Mouse (Mus musculus) heart, embryonic 11.5 days (tissue): ENCODE data around the gene Actn4. TPM values are rescaled to one million over a fixed set of nuclear protein-coding genes. Genes with fewer than 3 reads are reported as not detected.

Experiments used
- ATAC-seq: fragments of 200-750 bp; cut with Nextera tagmentation; replicated peaks from 2 replicates; pipeline ENCODE4 v1.8.0; 2017; ENCODE audit warnings: moderate library complexity; ENCODE audit not compliant: insufficient number of reproducible peaks, low FRiP score, low TSS enrichment
- H3K27ac ChIP-seq: fragments of 300-500 bp; sonication (generic); 2 replicates; pipeline ENCODE4 v1.5.1; 2014; ENCODE audit warnings: mild to moderate bottlenecking, low read depth, low read length
- H3K27me3 ChIP-seq: fragments of 300-500 bp; sonication (generic); 2 replicates; pipeline ENCODE4 v1.6.1; 2014; ENCODE audit warnings: mild to moderate bottlenecking, low read length, mixed read lengths; ENCODE audit not compliant: control insufficient read depth, insufficient read depth
- H3K36me3 ChIP-seq: fragments of 300-500 bp; sonication (generic); 2 replicates; pipeline ENCODE4 v1.6.1; 2014; ENCODE audit warnings: mild to moderate bottlenecking, low read length, moderate library complexity, mixed read lengths; ENCODE audit not compliant: control insufficient read depth, insufficient read depth
- H3K4me1 ChIP-seq: fragments of 300-500 bp; sonication (generic); 2 replicates; pipeline ENCODE4 v1.6.1; 2014; ENCODE audit warnings: low read length; ENCODE audit not compliant: control insufficient read depth, insufficient read depth
- H3K4me2 ChIP-seq: fragments of 300-500 bp; sonication (generic); 2 replicates; pipeline ENCODE4 v1.6.1; 2014; ENCODE audit warnings: mild to moderate bottlenecking, moderate library complexity
- H3K4me3 ChIP-seq: fragments of 300-500 bp; sonication (generic); 2 replicates; pipeline ENCODE4 v1.5.1; 2014; ENCODE audit warnings: low read depth, low read length
- H3K9ac ChIP-seq: fragments of 300-500 bp; sonication (generic); 2 replicates; pipeline ENCODE4 v1.6.1; 2014; ENCODE audit warnings: mild to moderate bottlenecking, low read depth, low read length, moderate library complexity
- H3K9me3 ChIP-seq: fragments of 300-500 bp; sonication (generic); replicated peaks from 2 replicates; pipeline ENCODE4 v1.6.1; 2016; ENCODE audit warnings: low read length; ENCODE audit not compliant: control insufficient read depth
- WGBS: fragments of 180-500 bp; shearing (Covaris S2); extraction: QIAGEN DNeasy Blood & Tissue Kit; methylation state at CpG from one replicate; pipeline ENCODE4 v1.1.7; 2014; ENCODE audit not compliant: insufficient replicate concordance; 5-methylcytosine and 5-hydroxymethylcytosine counted together
- polyA plus RNA-seq: library from polyadenylated mRNA; unstranded; fragments of >200 nt; fragmentation: Nextera tagmentation; extraction: Ambion mirVana; gene quantifications from 2 replicates; pipeline ENCODE4 v1.2.1, GENCODE M21; 2014

The Actn4 gene
- polyA plus RNA-seq, 1 experiment from 2014 or later = 227 TPM

DNA sequence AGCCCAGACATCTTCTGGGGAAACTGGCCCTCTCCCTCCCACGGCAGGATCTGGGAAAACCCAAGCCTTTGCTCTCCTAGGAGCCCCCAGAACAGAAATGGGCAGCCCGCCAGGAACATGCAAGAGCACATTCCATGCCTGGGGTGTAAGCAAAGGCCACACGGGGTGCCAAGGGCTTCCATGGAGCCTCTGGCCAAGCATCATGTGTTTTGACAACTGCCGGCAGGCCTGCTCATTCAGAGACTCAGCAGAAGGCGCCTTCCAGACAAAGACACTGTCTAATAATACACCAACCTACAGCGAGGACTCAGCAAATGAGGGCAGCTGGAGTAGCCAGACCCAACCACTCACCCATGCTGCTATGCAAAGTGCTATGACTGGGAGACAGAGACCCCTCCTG lies 42.3 kb downstream of the Actn4 start:
- peak; percentile 65 for ATAC-seq
- no peak overlapping the region for H3K9ac ChIP-seq
- peaks cover 74% of the 10 kb centered on the region for H3K4me1 ChIP-seq
- no peaks in the 10 kb centered on the region for H3K9me3 ChIP-seq
- H3K36me3 ChIP-seq = peaks cover 27% of the 10 kb centered on the region
- H3K4me2 ChIP-seq = peak overlapping the region; percentile 27
- 16% methylated on average over 6 of the region's 6 CpGs for WGBS
- peak overlapping the region; percentile 99 for H3K27ac ChIP-seq
- H3K4me3 ChIP-seq = no peak overlapping the region
- H3K27me3 ChIP-seq = no peaks in the 10 kb centered on the region

DNA sequence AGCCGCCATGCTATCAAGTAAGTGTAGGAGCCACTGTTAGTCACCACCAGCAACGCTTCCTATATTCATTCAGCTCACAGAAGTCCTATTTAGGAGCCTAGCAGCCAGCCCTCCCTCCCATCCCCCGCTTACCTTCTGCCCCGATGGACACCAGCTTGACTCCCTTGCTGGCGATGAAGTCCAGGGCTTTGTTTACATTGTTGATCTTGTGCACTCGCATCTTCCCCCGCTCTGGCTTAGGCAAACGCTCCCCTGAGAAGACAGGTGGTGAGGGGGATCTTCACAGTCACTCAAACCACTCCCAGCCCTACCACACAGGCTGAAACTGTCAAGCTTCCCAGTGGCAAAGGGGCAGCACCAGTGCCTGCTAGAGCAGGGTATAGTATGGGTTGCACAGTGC lies 43.6 kb downstream of the Actn4 start:
- no peak overlapping the region for H3K27ac ChIP-seq
- H3K9ac ChIP-seq = no peak overlapping the region
- H3K36me3 ChIP-seq = peaks cover 36% of the 10 kb centered on the region
- H3K9me3 ChIP-seq = no peaks in the 10 kb centered on the region
- no peak overlapping the region for H3K4me3 ChIP-seq
- no peaks in the 10 kb centered on the region for H3K27me3 ChIP-seq
- H3K4me1 ChIP-seq = peaks cover 64% of the 10 kb centered on the region
- no peak for ATAC-seq
- WGBS = 66% methylated on average over 8 of the region's 8 CpGs
- H3K4me2 ChIP-seq = no peak overlapping the region

DNA sequence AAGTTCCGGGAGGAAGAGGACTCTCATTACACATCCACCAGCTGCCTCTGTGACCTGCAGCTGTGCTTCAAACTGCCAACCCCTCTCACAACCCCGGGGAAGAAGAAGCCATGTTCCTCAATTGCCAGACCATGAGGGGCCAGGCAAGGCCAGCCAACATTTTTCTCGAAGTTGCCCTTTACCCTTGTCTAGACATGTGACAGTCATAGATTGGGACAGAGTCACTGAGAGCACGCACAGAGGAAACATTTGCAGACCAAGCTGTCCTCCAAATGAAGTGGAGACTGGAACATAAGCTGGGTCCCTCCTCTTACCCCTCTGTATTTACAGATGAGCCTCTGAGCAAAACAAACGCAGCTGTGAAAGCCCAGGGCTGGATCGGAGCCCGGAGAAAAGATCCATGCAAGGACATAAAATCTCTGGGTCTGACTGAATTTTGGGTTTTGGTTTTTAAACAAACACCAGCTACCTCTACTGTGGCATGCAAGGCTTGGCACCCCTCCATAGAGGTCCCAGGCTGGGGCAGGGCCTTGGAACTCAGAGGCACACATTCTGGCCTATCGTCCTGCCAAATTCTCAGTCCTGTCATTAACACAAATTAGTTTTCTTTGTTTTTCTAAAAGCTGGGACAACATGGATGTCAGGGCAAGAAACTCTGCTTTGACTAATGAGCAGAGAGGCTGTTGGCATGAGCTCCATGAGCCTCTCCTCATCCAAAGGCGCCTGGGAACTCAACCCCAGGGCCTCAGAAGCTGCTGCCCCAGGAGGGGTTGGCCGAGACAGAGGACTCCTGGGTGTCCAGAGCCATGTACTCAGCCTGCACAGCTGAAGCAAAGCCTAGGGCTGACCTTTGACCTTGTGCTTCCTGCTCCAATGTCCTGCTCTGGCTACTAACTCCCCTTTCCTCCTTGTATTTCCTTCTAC lies 44.4 kb downstream of the Actn4 start:
- no peak for ATAC-seq
- H3K4me1 ChIP-seq = peaks cover 57% of the 10 kb centered on the region
- H3K36me3 ChIP-seq = peaks cover 44% of the 10 kb centered on the region
- H3K27ac ChIP-seq = peak overlapping the region; percentile 24; the same call in 1 of the 2 replicates
- H3K9me3 ChIP-seq = no peaks in the 10 kb centered on the region
- H3K27me3 ChIP-seq = no peaks in the 10 kb centered on the region
- no peak overlapping the region for H3K9ac ChIP-seq
- H3K4me2 ChIP-seq = no peak overlapping the region
- H3K4me3 ChIP-seq = no peak overlapping the region
- 72% methylated on average over 10 of the region's 10 CpGs for WGBS

DNA sequence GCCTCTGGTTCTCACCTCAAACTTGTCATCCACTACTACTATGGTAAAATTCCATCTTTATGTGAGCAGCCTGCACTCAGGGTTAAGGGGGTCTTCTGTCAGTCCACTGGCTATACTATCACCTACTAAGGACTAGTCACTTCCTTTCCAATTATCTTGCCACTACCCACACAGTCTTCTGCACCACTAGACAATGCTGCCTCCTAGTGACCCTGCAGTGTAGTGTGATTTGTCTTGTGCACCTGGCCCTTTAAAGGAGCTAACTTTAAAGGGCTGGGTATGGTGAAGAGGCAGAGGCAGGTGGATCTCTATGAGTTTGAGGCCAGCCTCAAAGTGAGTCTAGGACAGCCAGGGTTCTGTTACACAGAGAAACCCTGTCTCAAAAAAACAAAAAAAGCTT lies 45.6 kb downstream of the Actn4 start:
- peaks cover 56% of the 10 kb centered on the region for H3K36me3 ChIP-seq
- no peak overlapping the region for H3K27ac ChIP-seq
- no peak overlapping the region for H3K4me3 ChIP-seq
- no peaks in the 10 kb centered on the region for H3K27me3 ChIP-seq
- H3K9me3 ChIP-seq = no peaks in the 10 kb centered on the region
- no peak for ATAC-seq
- H3K4me1 ChIP-seq = peaks cover 51% of the 10 kb centered on the region
- H3K9ac ChIP-seq = no peak overlapping the region
- H3K4me2 ChIP-seq = no peak overlapping the region

DNA sequence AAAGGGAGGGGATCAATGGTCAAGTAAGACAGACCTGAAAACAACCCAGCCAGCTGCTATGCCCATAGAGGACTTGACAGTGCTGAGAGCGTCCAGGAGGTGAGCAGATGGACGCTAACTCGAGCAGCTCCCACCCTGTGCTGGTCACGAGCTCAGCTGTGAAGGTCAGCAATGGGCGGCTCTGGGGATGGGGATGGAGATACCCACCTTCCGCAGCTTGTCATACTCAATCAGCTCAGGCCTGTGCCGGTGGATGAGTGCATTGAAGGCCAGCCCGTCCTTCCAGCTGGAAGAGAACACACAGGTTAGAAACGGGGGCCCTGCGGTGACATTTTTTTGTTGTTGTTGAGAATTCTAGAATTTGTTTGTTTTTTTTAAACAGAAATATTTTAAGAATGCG lies 49.0 kb downstream of the Actn4 start:
- 78% methylated on average over 11 of the region's 11 CpGs for WGBS
- Histone ChIP-seq H3K27me3 (no peaks in the 10 kb centered on the region), H3K27ac (no peak overlapping the region), H3K4me3 (no peak overlapping the region), H3K4me1 (peaks cover 20% of the 10 kb centered on the region), H3K9ac (no peak overlapping the region), H3K36me3 (peaks cover 71% of the 10 kb centered on the region), H3K9me3 (no peaks in the 10 kb centered on the region), H3K4me2 (no peak overlapping the region)
- ATAC-seq = no peak

DNA sequence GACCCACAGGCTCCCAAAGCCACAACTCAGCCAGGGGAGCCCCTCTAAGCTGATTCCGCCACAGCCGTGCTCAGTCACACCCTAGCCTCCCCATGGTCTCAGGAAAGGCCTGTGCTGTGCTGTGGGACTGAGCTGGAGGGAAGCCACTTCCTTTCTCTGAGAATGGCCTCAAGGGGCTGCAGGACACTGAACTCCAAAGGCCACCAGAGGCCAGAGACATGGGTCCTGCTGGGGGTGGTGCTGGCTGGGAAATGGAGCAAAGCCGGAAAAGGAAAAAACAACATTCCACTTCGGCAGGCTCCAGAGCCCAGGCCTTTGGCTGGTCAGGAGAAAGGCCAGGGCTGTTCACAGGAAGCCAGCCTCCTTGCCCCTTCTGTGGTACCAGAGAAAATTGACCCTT lies 50.5 kb downstream of the Actn4 start:
- peaks cover 11% of the 10 kb centered on the region; the same call in 1 of the 2 replicates for H3K4me1 ChIP-seq
- H3K36me3 ChIP-seq = peaks cover 79% of the 10 kb centered on the region
- H3K4me2 ChIP-seq = no peak overlapping the region
- H3K4me3 ChIP-seq = no peak overlapping the region
- H3K27me3 ChIP-seq = no peaks in the 10 kb centered on the region
- H3K27ac ChIP-seq = peak overlapping the region; percentile 50
- H3K9ac ChIP-seq = no peak overlapping the region; the same call in 1 of the 2 replicates
- no peaks in the 10 kb centered on the region for H3K9me3 ChIP-seq
- 0 out of 2 replicates have a peak, but pooled peaks have one; percentile 41 for ATAC-seq
- 54% methylated on average over 4 of the region's 4 CpGs for WGBS

DNA sequence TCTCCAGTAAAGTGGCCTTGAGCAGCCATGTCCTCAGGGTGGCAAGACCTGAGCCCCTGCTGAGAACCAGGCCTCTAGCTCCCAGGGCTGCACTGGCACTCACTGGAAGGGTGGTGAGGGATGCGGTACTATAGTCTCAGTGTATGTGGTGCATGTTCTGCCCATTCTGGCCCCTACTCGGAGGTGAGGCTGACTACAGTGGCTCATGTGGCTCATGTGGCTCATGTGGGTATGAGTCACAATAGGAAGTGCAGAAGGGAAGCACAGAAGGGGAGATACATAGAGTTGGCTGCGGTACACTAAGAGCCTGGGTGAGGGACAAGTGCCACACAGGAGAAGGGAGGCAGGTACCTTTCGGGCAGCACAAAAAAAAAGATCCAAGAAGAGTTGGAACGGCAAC lies 54.9 kb downstream of the Actn4 start:
- peaks cover 83% of the 10 kb centered on the region for H3K36me3 ChIP-seq
- 90% methylated on average over 5 of the region's 5 CpGs for whole genome bisulfite sequencing
- H3K9ac ChIP-seq = no peak overlapping the region
- H3K27me3 ChIP-seq = no peaks in the 10 kb centered on the region
- no peak overlapping the region for H3K4me3 ChIP-seq
- ATAC-seq = no peak
- H3K4me1 ChIP-seq = peaks cover 21% of the 10 kb centered on the region
- no peak overlapping the region for H3K4me2 ChIP-seq
- no peak overlapping the region for H3K27ac ChIP-seq
- no peaks in the 10 kb centered on the region; the same call in 1 of the 2 replicates for H3K9me3 ChIP-seq

DNA sequence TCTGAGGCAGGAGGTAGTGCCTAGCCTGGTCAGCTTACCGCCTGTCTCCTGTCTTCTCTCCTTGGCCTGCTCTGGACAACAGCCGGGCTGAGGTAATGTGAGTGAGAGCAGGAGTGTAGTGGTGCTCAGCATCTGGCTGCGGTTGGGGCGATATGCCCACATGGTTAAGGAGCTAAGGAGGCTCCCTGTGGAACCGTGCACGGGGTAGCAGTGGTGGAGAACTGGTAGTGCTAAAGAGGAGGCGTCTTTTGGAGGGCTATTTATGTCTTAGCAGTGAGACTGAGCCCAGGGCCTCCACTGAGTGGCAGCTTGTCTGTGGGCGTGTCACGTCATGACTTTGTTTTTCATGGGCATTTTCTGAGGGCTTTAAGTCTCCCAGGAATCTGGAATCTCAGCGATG lies 58.4 kb downstream of the Actn4 start:
- no peak overlapping the region for H3K9ac ChIP-seq
- ATAC-seq = no peak
- H3K4me3 ChIP-seq = no peak overlapping the region
- H3K27ac ChIP-seq = peak overlapping the region; percentile 57
- WGBS = 81% methylated on average over 10 of the region's 10 CpGs
- H3K4me2 ChIP-seq = no peak overlapping the region
- H3K36me3 ChIP-seq = peaks cover 90% of the 10 kb centered on the region
- H3K4me1 ChIP-seq = peaks cover 29% of the 10 kb centered on the region
- no peaks in the 10 kb centered on the region for H3K27me3 ChIP-seq
- no peaks in the 10 kb centered on the region; the same call in 1 of the 2 replicates for H3K9me3 ChIP-seq

DNA sequence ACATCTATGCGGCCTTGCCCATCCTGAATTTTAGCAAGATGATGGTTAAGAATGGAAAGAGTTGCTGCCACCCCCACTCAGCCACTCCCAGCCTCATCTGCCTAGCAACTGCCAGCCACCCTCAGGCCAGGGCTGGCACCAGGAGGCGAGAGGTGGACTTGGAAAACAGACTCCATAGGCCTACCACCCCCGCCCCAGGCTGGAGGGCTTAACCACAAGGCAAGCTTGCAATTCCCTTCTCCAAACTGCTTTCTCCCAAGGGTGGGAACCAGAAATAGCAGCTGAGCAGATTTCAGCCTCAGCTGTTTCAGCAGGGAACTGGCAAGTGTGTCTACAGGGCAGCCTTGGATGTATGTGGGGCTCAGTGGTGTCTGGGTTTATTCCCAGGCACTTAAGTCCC lies 59.3 kb downstream of the Actn4 start:
- Histone ChIP-seq H3K9ac (no peak overlapping the region), H3K27ac (peak overlapping the region; percentile 81), H3K4me1 (peaks cover 29% of the 10 kb centered on the region), H3K27me3 (no peaks in the 10 kb centered on the region), H3K9me3 (no peaks in the 10 kb centered on the region; the same call in 1 of the 2 replicates), H3K36me3 (peaks cover 92% of the 10 kb centered on the region), H3K4me3 (no peak overlapping the region), H3K4me2 (no peak overlapping the region)
- WGBS = 80% methylated on average over 3 of the region's 3 CpGs
- no peak for ATAC-seq
